Mouse (Mus musculus) liver, postnatal 0 days (tissue): ENCODE measurements around the gene Trub2.

Source experiments
- CTCF ChIP-seq: sonication (generic); IDR thresholded peaks from 2 replicates; pipeline ENCODE4 v1.5.1; 2016; ENCODE audit warnings: antibody characterized with exemption, low read depth
- EP300 ChIP-seq: IDR thresholded peaks from 2 replicates; pipeline ENCODE4 v1.6.1; 2016; ENCODE audit warnings: antibody characterized with exemption, low read depth, mild to moderate bottlenecking

- TF ChIP-seq CTCF (no peak), EP300 (no peak)
Measured at GRCm38 (mm10) chr2:29737209-29737925, 50.9 kb downstream of the Trub2 start.
